Mouse (Mus musculus): ENCODE results near the gene Ifit1. TPM values are rescaled to one million over a fixed set of nuclear protein-coding genes. Genes with fewer than 3 reads are reported as not detected.

Gene Ifit1
- total RNA-seq, 2 experiments from 2014 or later: 0.61 to 1.1 TPM

DNA sequence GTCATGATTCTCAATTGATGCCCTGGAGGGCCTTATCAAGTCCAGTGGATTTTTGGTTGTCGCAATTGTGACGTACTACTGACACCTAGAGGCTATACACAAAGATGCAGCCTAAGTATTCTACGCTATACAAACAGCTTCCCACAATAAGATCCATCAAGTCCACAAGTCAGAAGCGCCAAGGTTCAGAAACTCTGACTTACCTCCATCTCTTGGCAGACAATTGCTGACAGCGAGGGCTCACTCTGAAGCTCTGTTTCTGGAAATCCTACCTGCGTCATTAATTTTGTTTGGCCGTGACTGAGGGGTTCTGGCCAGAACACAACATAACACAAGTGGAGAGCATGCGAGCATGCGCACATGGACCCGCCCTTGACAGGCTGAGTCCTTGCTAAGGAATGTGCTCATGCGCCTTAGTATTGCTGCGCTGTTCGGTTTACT, 21.4 kb downstream of the Ifit1 start:
- peak; percentile 66 for TF ChIP-seq CTCF (IDR thresholded peaks at IDR 0.05)
- no peak overlapping the region for H3K27ac ChIP-seq
- DNase-seq (ENCODE audit: extremely low spot score in 1 of 2, low spot score in 2 of 2): peak; percentile 27 to 42
- intact Hi-C loops (cut with DNase I): loop anchor here (5.0 to 10.0 kb wide), 3 partner anchors 263 to 420 kb away; partner anchors contain the start of gene Kif20b
- peak overlapping the region; percentile 39 for H3K4me3 ChIP-seq

DNA sequence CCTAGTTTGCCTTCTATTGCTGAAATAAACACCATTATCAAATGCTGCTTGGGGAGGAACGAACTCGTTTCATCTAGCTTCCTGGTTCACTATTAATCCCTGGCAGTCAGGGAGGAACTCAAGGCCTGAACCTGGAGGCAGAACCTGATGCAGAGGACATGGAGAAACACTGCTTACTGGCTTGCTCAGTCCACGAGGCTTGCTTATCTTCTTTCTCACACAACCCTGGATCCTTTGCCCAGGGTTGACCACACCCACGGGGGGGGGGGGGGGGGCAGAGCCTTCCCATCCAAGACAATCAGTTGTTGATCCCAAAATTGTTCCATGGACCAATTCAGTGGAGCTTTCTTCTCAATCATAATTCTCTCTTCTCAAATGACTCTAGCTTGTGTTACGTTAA, 22.1 kb downstream of the Ifit1 start:
- DNase-seq (ENCODE audit: extremely low spot score in 1 of 2, low spot score in 2 of 2): no peak
- no peak for TF ChIP-seq CTCF (IDR thresholded peaks at IDR 0.05)
- intact Hi-C loops (cut with DNase I): loop anchor here (5.0 to 10.0 kb wide), 3 partner anchors 262 to 420 kb away; partner anchors contain the start of gene Kif20b
- no peak overlapping the region for H3K27ac ChIP-seq
- H3K4me3 ChIP-seq: no peak overlapping the region

DNA sequence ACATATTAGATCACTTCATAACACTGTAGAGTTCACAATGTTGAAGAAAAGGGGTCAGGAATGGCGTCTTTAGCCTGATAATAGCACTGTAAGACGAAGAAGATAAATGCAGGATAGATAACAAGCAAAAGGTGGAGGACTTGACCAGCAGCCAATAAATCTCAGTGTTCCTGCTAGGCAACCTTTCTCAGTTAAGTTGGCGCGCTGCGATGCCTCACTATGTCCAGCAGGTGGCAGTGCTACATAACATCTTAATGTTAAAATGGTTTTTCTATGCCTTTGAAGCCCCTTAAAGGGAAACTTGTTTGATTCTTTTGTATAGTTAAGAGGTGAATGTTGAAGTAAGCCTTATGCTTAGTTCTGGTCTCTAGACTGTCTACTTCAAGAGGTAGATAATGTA, 25.5 kb downstream of the Ifit1 start:
- DNase-seq (ENCODE audit: extremely low spot score in 1 of 2, low spot score in 2 of 2): peak; percentile 35 to 73
- intact Hi-C loops (cut with DNase I): loop anchor here (1.0 to 10.0 kb wide), 3 partner anchors 107 to 1396 kb away; partner anchors contain the start of gene Kif20b
- Histone ChIP-seq H3K27ac (no peak overlapping the region), H3K4me3 (no peak overlapping the region)
- TF ChIP-seq CTCF (IDR thresholded peaks at IDR 0.05): peak; percentile 95

DNA sequence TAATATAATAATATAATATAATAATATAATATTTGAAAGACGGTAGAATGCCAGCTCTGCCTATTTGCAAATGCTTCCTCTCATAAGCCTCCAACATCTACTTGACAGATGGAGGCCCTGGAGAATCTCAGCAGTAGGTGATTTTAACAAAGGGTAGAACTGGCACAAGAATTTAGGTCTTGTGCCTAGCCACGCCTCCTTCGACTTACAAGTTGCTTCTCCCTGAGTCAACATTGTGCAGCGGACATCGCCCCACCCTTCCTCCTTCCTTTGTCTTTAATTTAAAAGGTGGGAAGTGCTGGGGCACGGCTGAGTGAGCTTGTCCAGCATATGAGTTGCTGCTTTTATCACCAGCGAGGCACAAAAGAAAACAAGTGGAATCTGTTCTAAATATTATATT, 32.8 kb downstream of the Ifit1 start:
- H3K4me3 ChIP-seq: no peak overlapping the region

DNA sequence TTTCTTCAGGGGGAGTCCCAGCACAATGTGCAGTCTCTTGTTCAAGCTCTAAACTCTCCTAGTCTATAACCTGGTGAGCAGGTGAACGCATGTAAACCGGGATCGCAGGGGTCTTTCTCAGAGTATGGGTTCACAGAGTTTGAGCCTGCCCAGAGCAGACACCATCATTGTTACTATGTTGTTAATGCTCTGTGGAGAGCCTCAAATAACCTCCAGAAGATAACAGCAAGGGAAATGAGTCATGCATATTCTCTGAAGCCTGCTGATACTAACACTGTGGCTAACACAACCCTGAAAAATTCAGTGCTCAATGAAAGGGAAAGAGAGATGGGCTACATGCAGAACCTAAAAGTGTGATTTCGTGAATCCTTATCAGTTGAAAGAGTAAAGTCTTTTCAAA, 37.8 kb downstream of the Ifit1 start:
- Histone ChIP-seq H3K4me3 (no peak overlapping the region), H3K27ac (no peak overlapping the region)
- intact Hi-C loops (cut with DNase I): no loop called here
- no peak for DNase-seq (ENCODE audit: extremely low spot score in 1 of 2, low spot score in 2 of 2)
- TF ChIP-seq CTCF (IDR thresholded peaks at IDR 0.05): no peak

More for the DNA sequence above, 32.8 kb downstream of the Ifit1 start:
- no peak for TF ChIP-seq CTCF (IDR thresholded peaks at IDR 0.05)
- H3K27ac ChIP-seq: no peak overlapping the region
- intact Hi-C loops (cut with DNase I): no loop called here
- no peak for DNase-seq (ENCODE audit: extremely low spot score in 1 of 2, low spot score in 2 of 2)

DNA sequence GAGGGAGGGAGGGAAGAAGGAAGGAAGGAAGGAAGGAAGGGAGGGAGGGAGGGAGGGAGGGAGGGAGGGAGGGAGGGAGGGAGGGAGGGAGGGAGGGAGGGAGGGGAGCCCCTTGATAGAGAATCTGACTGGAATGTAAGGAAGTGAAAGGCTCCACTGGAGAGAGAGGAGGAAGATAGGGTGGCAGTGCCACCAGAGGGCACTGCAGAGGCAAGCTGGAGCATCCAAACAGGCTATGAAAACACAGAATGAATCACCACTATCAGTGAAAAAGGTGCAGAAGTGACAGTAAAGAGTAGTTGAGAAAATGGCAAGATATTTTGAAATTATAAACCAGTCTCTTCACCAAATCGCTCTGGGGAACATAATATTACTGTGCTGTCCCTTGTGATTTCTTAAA, 44.2 kb downstream of the Ifit1 start:
- intact Hi-C loops (cut with DNase I): loop anchor here (1.0 kb wide), 1 partner anchor 87 kb away; no protein-coding TSS in a partner anchor
- Histone ChIP-seq H3K27ac (no peak overlapping the region), H3K4me3 (no peak overlapping the region)
- DNase-seq (ENCODE audit: extremely low spot score in 1 of 2, low spot score in 2 of 2): peak; percentile 32 to 50
- TF ChIP-seq CTCF (IDR thresholded peaks at IDR 0.05): peak; percentile 71

DNA sequence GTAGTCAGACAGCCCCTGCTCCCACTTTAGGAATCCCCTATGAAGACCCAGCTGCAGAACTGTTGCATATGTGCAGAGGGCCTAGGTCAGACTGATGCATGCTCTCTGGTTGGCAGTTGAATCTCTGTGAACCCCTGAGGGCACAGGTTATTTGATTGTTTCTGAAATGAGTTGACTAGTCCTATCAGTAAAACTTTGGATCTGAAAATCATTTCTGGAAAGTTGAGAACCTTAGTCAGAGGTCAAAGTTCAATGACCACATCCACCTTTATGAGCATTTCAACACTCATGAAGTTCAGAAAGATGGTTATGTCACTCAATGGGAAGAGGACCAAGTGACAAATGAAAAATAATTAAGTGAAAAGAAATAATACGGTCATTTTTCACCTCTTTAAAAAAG, 44.9 kb downstream of the Ifit1 start:
- TF ChIP-seq CTCF (IDR thresholded peaks at IDR 0.05): no peak
- DNase-seq (ENCODE audit: extremely low spot score in 1 of 2, low spot score in 2 of 2): no peak
- Histone ChIP-seq H3K27ac (no peak overlapping the region), H3K4me3 (no peak overlapping the region)
- intact Hi-C loops (cut with DNase I): loop anchor here (1.0 kb wide), 1 partner anchor 87 kb away; no protein-coding TSS in a partner anchor

DNA sequence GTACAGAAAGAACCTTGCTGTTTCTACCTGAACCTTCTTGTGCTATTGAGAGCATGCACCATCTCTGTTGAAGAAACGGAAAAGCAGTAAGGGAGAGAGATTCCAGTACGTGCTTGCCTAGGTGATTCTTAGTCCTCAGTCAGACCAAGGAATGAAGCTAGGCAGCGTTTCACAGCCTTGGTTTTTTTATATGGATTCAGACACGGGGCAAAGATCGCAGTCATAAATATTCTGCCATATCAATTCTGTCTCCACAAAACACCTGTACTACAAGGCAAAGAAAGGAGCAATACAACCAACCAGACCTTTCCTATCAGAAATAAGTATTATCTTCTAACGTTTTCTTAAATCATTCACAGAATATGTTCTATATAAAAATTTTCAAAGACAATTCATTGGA, 50.7 kb downstream of the Ifit1 start:
- no peak overlapping the region for H3K27ac ChIP-seq
- DNase-seq (ENCODE audit: extremely low spot score in 1 of 2, low spot score in 2 of 2): no peak
- intact Hi-C loops (cut with DNase I): no loop called here
- no peak for TF ChIP-seq CTCF (IDR thresholded peaks at IDR 0.05)
- no peak overlapping the region for H3K4me3 ChIP-seq

DNA sequence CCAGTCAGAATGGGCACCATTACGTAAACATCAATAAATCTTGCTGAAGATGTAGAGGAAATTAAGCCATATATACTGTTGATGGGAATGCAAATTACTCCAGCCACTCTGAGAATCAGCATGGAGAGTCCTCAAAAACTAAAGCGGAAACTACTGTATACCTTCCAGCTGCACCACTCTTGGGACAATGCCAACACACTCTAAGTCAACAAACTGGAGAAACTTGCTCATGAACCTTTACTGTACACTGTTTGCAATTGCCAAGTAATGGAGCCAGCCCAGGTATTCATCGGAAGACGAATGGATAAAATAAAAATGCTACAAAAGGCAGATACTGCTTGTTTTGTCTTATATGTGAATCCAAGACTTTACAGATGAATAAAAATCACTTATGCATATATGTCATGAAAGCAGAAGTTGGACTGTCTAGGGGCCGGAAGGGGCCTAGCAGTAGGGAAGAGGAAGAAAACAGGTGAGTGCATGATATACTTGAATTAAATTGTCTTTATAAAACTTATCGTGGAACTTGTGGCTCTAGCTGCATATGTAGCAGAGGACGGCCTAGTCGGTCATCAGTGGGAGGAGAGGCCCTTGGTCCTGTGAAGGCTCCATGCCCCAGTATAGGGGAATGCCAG, 55.8 kb downstream of the Ifit1 start:
- Histone ChIP-seq H3K27ac (no peak overlapping the region), H3K4me3 (no peak overlapping the region)
- no peak for TF ChIP-seq CTCF (IDR thresholded peaks at IDR 0.05)
- intact Hi-C loops (cut with DNase I): no loop called here
- no peak for DNase-seq (ENCODE audit: extremely low spot score in 1 of 2, low spot score in 2 of 2)

DNA sequence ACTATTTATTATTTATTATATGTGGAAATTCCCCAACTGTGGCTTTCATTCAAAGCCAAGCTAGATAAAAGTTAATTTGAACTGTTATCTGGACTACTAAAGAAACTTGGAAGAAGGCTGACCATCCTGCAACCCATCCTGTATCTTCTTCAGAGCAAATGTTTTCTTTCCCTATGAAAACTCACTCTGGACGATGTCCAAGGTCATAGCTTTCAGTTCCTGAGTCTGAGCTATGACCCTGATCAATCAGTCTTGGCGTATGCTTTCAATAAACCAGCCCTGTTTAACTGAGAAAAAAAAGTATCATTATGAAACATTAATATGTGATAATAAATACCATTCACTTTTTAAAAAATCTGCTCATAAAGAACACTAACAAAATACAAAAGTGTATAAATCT, 56.8 kb downstream of the Ifit1 start:
- TF ChIP-seq CTCF (IDR thresholded peaks at IDR 0.05): no peak
- Histone ChIP-seq H3K4me3 (no peak overlapping the region), H3K27ac (no peak overlapping the region)
- no peak for DNase-seq (ENCODE audit: extremely low spot score in 1 of 2, low spot score in 2 of 2)
- intact Hi-C loops (cut with DNase I): no loop called here

DNA sequence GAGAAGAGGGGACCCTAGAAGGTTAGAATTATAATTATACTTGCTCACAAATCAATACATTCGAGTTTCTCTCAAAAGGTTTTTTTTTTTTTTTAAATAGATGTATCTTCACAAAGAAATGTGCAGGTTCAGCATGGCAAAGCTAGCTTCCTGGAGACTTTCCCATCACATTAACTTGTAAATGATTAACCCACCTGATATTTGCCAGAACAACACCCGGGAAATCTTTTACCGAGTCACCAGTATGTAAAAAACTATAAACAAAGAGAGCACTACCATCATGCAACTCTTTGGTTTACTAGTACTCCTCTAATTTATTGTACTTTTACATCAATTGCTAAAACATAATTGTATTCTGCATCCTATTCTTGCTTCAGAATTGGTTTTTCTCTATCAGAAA, 57.8 kb downstream of the Ifit1 start:
- Histone ChIP-seq H3K4me3 (no peak overlapping the region), H3K27ac (no peak overlapping the region)
- intact Hi-C loops (cut with DNase I): no loop called here
- DNase-seq (ENCODE audit: extremely low spot score in 1 of 2, low spot score in 2 of 2): no peak
- TF ChIP-seq CTCF (IDR thresholded peaks at IDR 0.05): no peak

DNA sequence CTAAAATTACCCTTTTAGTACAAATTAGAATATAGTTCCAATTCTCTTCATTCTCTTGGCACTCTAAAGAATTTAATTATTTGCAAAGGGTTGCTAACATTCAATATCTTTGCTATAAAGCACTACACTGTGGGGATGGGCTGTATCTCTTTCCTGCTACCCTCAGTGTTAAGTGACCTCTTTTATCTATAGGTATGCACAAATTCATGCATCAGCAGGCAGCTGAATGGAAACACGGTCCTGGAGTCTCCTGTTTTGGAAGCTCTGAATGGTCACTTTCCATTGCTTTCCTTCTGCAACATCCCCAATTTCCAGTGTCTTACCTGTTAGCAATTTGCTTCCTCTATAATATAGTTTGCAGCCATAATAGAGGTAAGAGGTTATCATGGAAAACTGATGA, 58.2 kb downstream of the Ifit1 start:
- intact Hi-C loops (cut with DNase I): no loop called here
- DNase-seq (ENCODE audit: extremely low spot score in 1 of 2, low spot score in 2 of 2): no peak
- no peak for TF ChIP-seq CTCF (IDR thresholded peaks at IDR 0.05)
- Histone ChIP-seq H3K27ac (no peak overlapping the region), H3K4me3 (no peak overlapping the region)

DNA sequence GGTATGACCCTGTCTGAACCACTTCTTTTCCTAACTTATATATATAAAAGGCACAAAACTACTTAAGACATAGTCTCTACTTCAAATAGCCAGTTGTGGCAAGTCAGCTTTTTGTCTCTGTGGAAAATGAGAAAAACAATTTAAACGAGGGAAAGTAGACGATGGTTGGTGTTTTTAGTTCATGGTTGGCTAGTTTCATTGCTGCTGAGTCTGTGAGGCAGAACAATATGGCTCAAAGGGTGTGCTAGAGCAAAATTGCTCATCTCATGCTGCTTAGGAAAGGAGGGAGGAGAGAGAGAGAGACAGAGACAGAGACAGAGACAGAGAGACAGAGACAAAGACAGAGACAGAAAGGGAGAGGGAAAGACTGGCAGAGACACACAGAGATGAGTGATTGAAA, 58.6 kb downstream of the Ifit1 start:
- Histone ChIP-seq H3K4me3 (no peak overlapping the region), H3K27ac (no peak overlapping the region)
- no peak for TF ChIP-seq CTCF (IDR thresholded peaks at IDR 0.05)
- no peak for DNase-seq (ENCODE audit: extremely low spot score in 1 of 2, low spot score in 2 of 2)
- intact Hi-C loops (cut with DNase I): no loop called here

Other genes with a start within 250 kb of the Ifit1 start
- gene Ch25h, start 165.7 kb upstream of the Ifit1 start, total RNA-seq (2021): under 1 TPM; 0.58 to 0.75 TPM
- 10 to 100 TPM; 15.3 to 17.5 TPM for gene Lipa, start 113.4 kb upstream of the Ifit1 start, total RNA-seq (2021)
- gene Ifit2, start 90.2 kb upstream of the Ifit1 start, total RNA-seq (2021): 1 to 10 TPM; 7.1 to 8.2 TPM
- gene Ifit3, start 57.3 kb upstream of the Ifit1 start, total RNA-seq (2021): 1 to 10 TPM; 4.5 to 4.7 TPM
- 1 to 10 TPM; 1.9 to 2.4 TPM for gene Ifit1bl1, start 38.9 kb upstream of the Ifit1 start, total RNA-seq (2021)
- gene Ifit3b, start 32.9 kb upstream of the Ifit1 start, total RNA-seq (2021): 1 to 10 TPM; 1.9 to 2.8 TPM
- under 1 TPM; 0.47 to 0.88 TPM for gene Ifit1bl2, start 128 bp upstream of the Ifit1 start, total RNA-seq (2021)
- gene Slc16a12, start 106.4 kb downstream of the Ifit1 start, total RNA-seq (2021): 1 to 10 TPM; 1.8 to 3.5 TPM
- gene Pank1, start 238.6 kb downstream of the Ifit1 start, total RNA-seq (2021): 10 to 100 TPM; 23.8 to 24.0 TPM

Data from left cerebral cortex, adult 2 months (tissue).